In the genomic region with DNA sequence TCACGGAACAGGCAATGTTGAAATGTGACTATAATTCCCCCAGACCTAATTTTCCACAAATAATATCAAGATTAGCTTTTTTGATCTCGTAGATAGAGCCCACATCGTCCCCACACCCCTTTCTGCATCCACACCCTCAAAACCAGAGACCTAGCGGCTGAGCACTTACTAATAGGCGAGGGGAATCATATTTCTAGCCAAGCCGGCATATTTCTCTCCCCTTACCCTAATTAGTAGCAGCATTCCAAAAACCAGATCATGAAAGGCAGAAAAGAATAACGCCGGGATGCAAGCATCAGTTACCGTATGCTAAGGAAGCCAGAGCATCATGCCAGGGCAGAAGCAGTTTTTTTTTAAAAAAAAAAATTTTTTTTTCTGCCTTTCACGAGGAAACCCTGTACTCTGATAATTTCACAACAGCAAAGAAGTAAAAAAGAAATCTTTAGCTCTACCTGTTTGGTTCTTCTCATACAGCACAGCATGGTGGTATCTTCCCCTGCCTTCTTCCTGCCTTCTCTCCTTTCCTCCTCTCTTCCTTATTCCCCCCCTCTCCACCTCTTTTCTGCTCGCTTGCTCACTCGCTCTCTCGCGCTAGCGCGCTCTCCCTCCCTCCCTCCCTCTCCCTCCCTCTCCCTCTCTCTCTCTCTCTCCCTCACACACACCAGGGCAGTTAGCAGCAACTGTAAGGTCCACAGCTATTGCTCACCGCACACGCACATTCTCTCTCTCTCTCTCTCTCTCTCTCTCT, we compare ENCODE assay signal across 8 mouse cellular contexts. TPM values are rescaled to one million over a fixed set of nuclear protein-coding genes. Genes with fewer than 3 reads are reported as not detected.
DNase-seq lines count a peak whose midpoint lies in the region; ATAC-seq and TF ChIP-seq lines count a peak whose summit lies in the region.
"Had no signal": no experiment of that assay in that cellular context is flagged by ENCODE, and none has a peak within 500 bp of the region (broad histone marks: within the 10 kb centered on the region; RNA-seq: fewer than 3 reads in every experiment).

A gene (minus strand): TSS at position 631 of the 748 bp plus-strand sequence.

- no peak for DNase-seq in lung, adult 2 months
- no peak for DNase-seq in lung, postnatal 4 days
- DNase-seq in embryonic facial prominence, embryonic 14.5 days (ENCODE audit: low spot score): peak; percentile 73
- peak in 1 of 2 experiments; percentile 12 for DNase-seq in layer of hippocampus, postnatal 10 days (ENCODE audit: low spot score in 2 of 2)
- DNase-seq in thymus, postnatal 10 days (ENCODE audit: low spot score in 2 of 2): no peak
- DNase-seq in gastrocnemius, postnatal 36 days: no peak

- H3K36me3 ChIP-seq in embryonic facial prominence, embryonic 14.5 days (ENCODE audit: control insufficient read depth, insufficient read depth, low read length): no peaks in the 10 kb centered on the region
- H3K36me3 ChIP-seq in midbrain, embryonic 15.5 days (replicated peaks): no peaks in the 10 kb centered on the region

- no peaks in the 10 kb centered on the region for H3K9me3 ChIP-seq in embryonic facial prominence, embryonic 14.5 days (ENCODE audit: control insufficient read depth, low read length)
- no peaks in the 10 kb centered on the region for H3K9me3 ChIP-seq in midbrain, embryonic 15.5 days

- ATAC-seq in embryonic facial prominence, embryonic 14.5 days (ENCODE audit: low read depth): peak; percentile 85
- ATAC-seq in midbrain, embryonic 15.5 days (replicated peaks): peak; percentile 91

- H3K4me3 ChIP-seq in lung, adult 2 months (replicated peaks; ENCODE audit: extremely low read depth, low read depth, low read length): no peak within 1 kb of the TSS
- peak within 1 kb of the TSS; percentile 51 for H3K4me3 ChIP-seq in embryonic facial prominence, embryonic 14.5 days (ENCODE audit: low read depth, low read length)
- peak within 1 kb of the TSS; percentile 82 for H3K4me3 ChIP-seq in midbrain, embryonic 15.5 days

- peak within 1 kb of the TSS; percentile 75 for H3K4me2 ChIP-seq in embryonic facial prominence, embryonic 14.5 days (ENCODE audit: low read depth, low read length)
- H3K4me2 ChIP-seq in midbrain, embryonic 15.5 days: peak within 1 kb of the TSS; percentile 48

- peak within 1 kb of the TSS; percentile 62 for H3K9ac ChIP-seq in embryonic facial prominence, embryonic 14.5 days (ENCODE audit: low read depth, low read length)
- peak within 1 kb of the TSS; percentile 81 for H3K9ac ChIP-seq in midbrain, embryonic 15.5 days

- intact Hi-C loops in gastrocnemius, postnatal 36 days (cut with DNase I): no loop called here

- TF ChIP-seq CTCF in lung, adult 2 months (IDR thresholded peaks at IDR 0.05; ENCODE audit: insufficient read depth, low read length): no peak

- no peaks in the 10 kb centered on the region for H3K4me1 ChIP-seq in lung, adult 2 months (ENCODE audit: control insufficient read depth, insufficient read depth, low read length)
- H3K4me1 ChIP-seq in embryonic facial prominence, embryonic 14.5 days (ENCODE audit: control insufficient read depth, insufficient read depth, low read length): peaks cover 29% of the 10 kb centered on the region
- peaks cover 20% of the 10 kb centered on the region for H3K4me1 ChIP-seq in midbrain, embryonic 15.5 days

- no peaks in the 10 kb centered on the region; the same call in 1 of the 2 replicates for H3K27me3 ChIP-seq in embryonic facial prominence, embryonic 14.5 days (replicated peaks; ENCODE audit: control insufficient read depth, insufficient read depth, low read length)
- H3K27me3 ChIP-seq in midbrain, embryonic 15.5 days (replicated peaks): no peaks in the 10 kb centered on the region

- TF ChIP-seq POLR2A in lung, adult 2 months (IDR thresholded peaks at IDR 0.05; ENCODE audit: borderline replicate concordance, extremely low read depth, low read depth, low read length): no peak

- 9% methylated on average over 18 of the region's 18 CpGs for WGBS in lung, adult 2 months
- under 1% methylated on average over 17 of the region's 18 CpGs for WGBS in embryonic facial prominence, embryonic 14.5 days
- WGBS in midbrain, embryonic 15.5 days: 1% methylated on average over 17 of the region's 18 CpGs

- peak within 1 kb of the TSS; percentile 52 for H3K27ac ChIP-seq in embryonic facial prominence, embryonic 14.5 days (replicated peaks; ENCODE audit: low read depth, low read length)
- peak within 1 kb of the TSS; percentile 94 for H3K27ac ChIP-seq in midbrain, embryonic 15.5 days

RNA-seq across cellular contexts. Expression of the gene that starts here (rescaled TPM):
- polyA plus RNA-seq in lung, adult 2 months (2012; rRNA removed): 5.5 and 12.2 TPM in 2 replicates
- 141 and 149 TPM in 2 replicates for polyA plus RNA-seq in embryonic facial prominence, embryonic 14.5 days (2014; fragmentation: Nextera tagmentation; extraction: Ambion mirVana)
- 100 to 1,000 TPM; 909 to 966 TPM for total RNA-seq in layer of hippocampus, postnatal 10 days (2021)
- polyA plus RNA-seq in midbrain, embryonic 15.5 days (2015; fragmentation: Nextera tagmentation; extraction: Ambion mirVana): 1,472 and 1,557 TPM in 2 replicates
- total RNA-seq in gastrocnemius, postnatal 36 days (2021): under 1 TPM in 1 of 2 experiments, not detected in 1; 0.41 TPM
- polyA plus RNA-seq: spleen, adult 2 months had no signal

Comparison
In these comparisons a context has a peak if more than half of its experiments do, and no peak if none do; other contexts are left out.
1. RNA of the gene that starts here (total RNA-seq): 909 to 966 TPM in layer of hippocampus, postnatal 10 days; 0.41 TPM in gastrocnemius, postnatal 36 days; every median in the first group is over 100 times any median in the second.